Mouse (Mus musculus) heart, embryonic 15.5 days (tissue): ENCODE data around the gene Prl3d1. TPM values are rescaled to one million over a fixed set of nuclear protein-coding genes. Genes with fewer than 3 reads are reported as not detected.
"Not testable (repeated sequence)": the region's sequence is repeated elsewhere in the genome, so short reads cannot be mapped to it uniquely, and the experiment has no call there.

ENCODE experiments used
- ATAC-seq: fragments of 200-750 bp; cut with Nextera tagmentation; replicated peaks from 2 replicates; pipeline ENCODE4 v1.8.0; 2017; ENCODE audit warnings: low read depth, moderate TSS enrichment; ENCODE audit not compliant: insufficient number of reproducible peaks, insufficient read depth, low FRiP score
- H3K27ac ChIP-seq: fragments of 300-500 bp; sonication (generic); 2 replicates; pipeline ENCODE4 v1.5.1; 2015; ENCODE audit warnings: mild to moderate bottlenecking, inconsistent platforms
- H3K27me3 ChIP-seq: fragments of 300-500 bp; sonication (generic); 2 replicates; pipeline ENCODE4 v1.6.1; 2015; ENCODE audit warnings: inconsistent platforms
- H3K36me3 ChIP-seq: fragments of 300-500 bp; sonication (generic); 2 replicates; pipeline ENCODE4 v1.6.1; 2015; ENCODE audit warnings: mild to moderate bottlenecking, inconsistent platforms
- H3K4me1 ChIP-seq: fragments of 300-500 bp; sonication (generic); replicated peaks from 2 replicates; pipeline ENCODE4 v1.6.1; 2015; ENCODE audit warnings: inconsistent platforms
- H3K4me2 ChIP-seq: fragments of 300-500 bp; sonication (generic); 2 replicates; pipeline ENCODE4 v1.6.1; 2015; ENCODE audit warnings: inconsistent platforms, mild to moderate bottlenecking, moderate library complexity
- H3K4me3 ChIP-seq: fragments of 300-500 bp; sonication (generic); 2 replicates; pipeline ENCODE4 v1.5.1; 2015; ENCODE audit warnings: mild to moderate bottlenecking, inconsistent platforms
- H3K9ac ChIP-seq: fragments of 300-500 bp; sonication (generic); 2 replicates; pipeline ENCODE4 v1.6.1; 2015; ENCODE audit warnings: mild to moderate bottlenecking, inconsistent platforms
- H3K9me3 ChIP-seq: fragments of 300-500 bp; sonication (generic); replicated peaks from 2 replicates; pipeline ENCODE4 v1.6.1; 2016; ENCODE audit warnings: inconsistent platforms
- WGBS: fragments of 180-500 bp; shearing (Covaris S2); methylation state at CpG from one replicate; pipeline ENCODE4 v1.1.7; 2015; ENCODE audit warnings: mixed read lengths; 5-methylcytosine and 5-hydroxymethylcytosine counted together
- polyA plus RNA-seq: library from polyadenylated mRNA; unstranded; fragments of >200 nt; fragmentation: Nextera tagmentation; extraction: Ambion mirVana; gene quantifications from 2 replicates; pipeline ENCODE4 v1.2.1, GENCODE M21; 2015

Gene Prl3d1
- not detected in 2 replicates for polyA plus RNA-seq

DNA sequence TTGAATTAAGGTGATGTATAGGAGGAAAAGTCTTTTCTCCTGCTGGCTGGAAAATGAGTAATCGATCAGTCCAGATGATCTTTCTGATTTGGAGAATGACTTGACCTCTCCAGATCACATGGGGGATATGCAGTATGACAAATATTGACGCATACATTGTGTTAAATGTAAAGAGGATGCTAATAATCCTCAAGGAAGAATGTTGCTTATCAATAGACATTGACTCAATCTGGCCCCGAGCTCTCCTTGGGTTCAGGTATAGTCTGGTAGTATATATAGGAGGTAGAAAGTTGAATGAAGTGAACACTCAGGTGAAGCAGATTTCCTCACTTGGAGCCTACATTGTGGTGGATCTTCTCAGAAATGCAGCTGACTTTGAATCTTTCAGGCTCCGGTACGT, at the start of gene Prl3d1:
Prl3d1 (plus strand) TSS at position 301 of the 400 bp plus-strand sequence.
- not testable (repeated sequence) for H3K9ac ChIP-seq, ATAC-seq, H3K27me3 ChIP-seq, H3K4me1 ChIP-seq, H3K36me3 ChIP-seq, H3K9me3 ChIP-seq, H3K4me3 ChIP-seq, H3K27ac ChIP-seq, H3K4me2 ChIP-seq
- 80% methylated on average over 5 of the region's 5 CpGs for WGBS

DNA sequence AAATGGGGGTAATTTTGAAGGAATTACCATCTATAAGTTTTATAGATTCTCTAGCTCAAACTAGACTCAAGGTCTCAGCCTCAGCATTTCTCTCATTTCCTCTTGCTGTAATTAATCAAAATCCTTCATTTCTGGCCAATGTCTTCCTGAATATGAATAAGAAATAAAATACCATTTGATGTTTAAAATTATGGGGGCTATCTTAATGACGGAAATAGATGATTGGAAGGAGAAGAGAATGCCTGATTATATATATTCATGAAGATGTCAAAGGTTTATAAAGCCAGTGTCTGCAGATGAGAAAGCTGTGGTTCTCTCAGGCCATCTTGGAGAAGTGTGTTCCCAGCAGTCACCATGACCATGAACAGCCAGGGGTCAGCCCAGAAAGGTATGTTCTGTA, 36.7 kb upstream of the Prl3d1 start, which contains the start of gene Prl:
Prl (plus strand) TSS at position 301 of the 400 bp plus-strand sequence.
- no peaks in the 10 kb centered on the region for H3K4me1 ChIP-seq

DNA sequence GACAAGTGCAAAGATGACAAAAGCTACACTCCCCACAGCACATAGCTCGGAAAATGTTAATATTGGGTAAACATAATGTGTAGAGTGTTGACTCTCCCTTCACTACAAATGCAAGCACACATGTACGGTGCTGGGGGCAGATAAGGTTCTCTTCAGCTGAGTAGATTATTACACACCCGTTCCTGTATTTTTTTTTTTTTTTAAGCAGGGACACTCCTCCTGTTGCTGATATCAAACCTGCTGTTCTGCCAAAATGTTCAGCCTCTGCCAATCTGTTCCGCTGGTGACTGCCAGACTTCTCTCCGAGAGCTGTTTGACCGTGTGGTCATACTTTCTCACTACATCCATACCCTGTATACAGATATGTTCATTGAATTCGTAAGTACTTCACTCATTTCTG, 34.8 kb upstream of the Prl3d1 start:
- Histone ChIP-seq H3K27me3 (no peaks in the 10 kb centered on the region), H3K9me3 (no peaks in the 10 kb centered on the region), H3K36me3 (no peaks in the 10 kb centered on the region), H3K4me1 (no peaks in the 10 kb centered on the region), H3K9ac (no peak overlapping the region), H3K4me3 (no peak overlapping the region), H3K27ac (no peak overlapping the region), H3K4me2 (no peak overlapping the region)
- WGBS = 59% methylated on average over 7 of the region's 7 CpGs
- no peak for ATAC-seq

More for the DNA sequence above, 36.7 kb upstream of the Prl3d1 start, which contains the start of gene Prl:
- no peaks in the 10 kb centered on the region for H3K36me3 ChIP-seq
- no peaks in the 10 kb centered on the region for H3K27me3 ChIP-seq
- no peak within 1 kb of the TSS for H3K4me3 ChIP-seq
- H3K9me3 ChIP-seq = no peaks in the 10 kb centered on the region
- no peak within 1 kb of the TSS for H3K4me2 ChIP-seq
- ATAC-seq = no peak
- 86% methylated on average over 1 of the region's 1 CpGs for WGBS
- no peak within 1 kb of the TSS for H3K27ac ChIP-seq
- H3K9ac ChIP-seq = no peak within 1 kb of the TSS

DNA sequence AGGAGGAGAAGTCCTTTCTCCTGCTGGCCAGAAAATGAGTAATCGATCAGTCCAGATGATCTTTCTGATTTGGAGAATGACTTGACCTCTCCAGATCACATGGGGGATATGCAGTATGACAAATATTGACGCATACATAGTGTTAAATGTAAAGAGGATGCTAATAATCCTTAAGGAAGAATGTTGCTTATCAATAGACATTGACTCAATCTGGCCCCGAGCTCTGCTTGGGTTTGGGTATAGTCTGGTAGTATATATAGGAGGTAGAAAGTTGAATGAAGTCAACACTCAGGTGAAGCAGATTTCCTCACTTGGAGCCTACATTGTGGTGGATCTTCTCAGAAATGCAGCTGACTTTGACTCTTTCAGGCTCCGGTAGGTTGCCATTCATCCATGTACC, 27.4 kb downstream of the Prl3d1 start, which contains the start of gene Prl3d2:
Prl3d2 (plus strand) TSS at position 301 of the 400 bp plus-strand sequence.
- H3K4me2 ChIP-seq, H3K4me3 ChIP-seq, H3K27ac ChIP-seq, H3K9me3 ChIP-seq, H3K4me1 ChIP-seq, H3K27me3 ChIP-seq, H3K36me3 ChIP-seq, H3K9ac ChIP-seq, ATAC-seq: not testable (repeated sequence)
- WGBS = 90% methylated on average over 4 of the region's 4 CpGs

DNA sequence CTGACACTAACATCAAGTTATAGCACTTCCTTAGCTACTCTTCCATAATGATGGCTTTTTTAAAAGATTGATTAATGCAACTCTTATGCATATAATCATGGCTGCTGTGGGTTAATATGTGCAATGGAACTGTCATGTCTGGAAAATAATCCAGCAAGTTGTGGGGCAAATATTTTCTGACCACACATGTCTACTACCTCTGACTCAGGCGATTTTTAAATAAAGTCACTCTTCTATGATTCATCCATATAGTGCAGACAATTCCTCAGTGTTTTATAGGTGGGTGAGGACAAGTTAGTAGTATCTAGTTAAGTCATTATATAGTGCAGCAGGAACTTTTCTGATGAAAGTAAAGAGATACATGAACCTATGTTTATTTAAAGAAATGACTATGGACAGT, 54.3 kb downstream of the Prl3d1 start:
- no peak overlapping the region for H3K9ac ChIP-seq
- no peaks in the 10 kb centered on the region for H3K36me3 ChIP-seq
- ATAC-seq = no peak
- no peaks in the 10 kb centered on the region for H3K4me1 ChIP-seq
- 53% methylated on average over 1 of the region's 1 CpGs for WGBS
- H3K4me3 ChIP-seq = no peak overlapping the region
- no peaks in the 10 kb centered on the region for H3K9me3 ChIP-seq
- no peak overlapping the region for H3K4me2 ChIP-seq
- no peaks in the 10 kb centered on the region for H3K27me3 ChIP-seq
- no peak overlapping the region for H3K27ac ChIP-seq

Other genes starting within 250 kb of the Prl3d1 start
- not detected in 2 replicates for gene Prl, start 36.6 kb upstream of the Prl3d1 start, polyA plus RNA-seq
- not detected in 2 replicates for gene Prl3d2, start 27.5 kb downstream of the Prl3d1 start, polyA plus RNA-seq
- gene Prl3d3, start 62.6 kb downstream of the Prl3d1 start, polyA plus RNA-seq = not detected in 2 replicates
- not detected in 2 replicates for gene Prl3c1, start 102.5 kb downstream of the Prl3d1 start, polyA plus RNA-seq
- gene Prl3b1, start 147.7 kb downstream of the Prl3d1 start, polyA plus RNA-seq = not detected in 2 replicates
- not detected in 2 replicates for gene Prl3a1, start 165.2 kb downstream of the Prl3d1 start, polyA plus RNA-seq
- not detected in 2 replicates for gene Prl6a1, start 218.4 kb downstream of the Prl3d1 start, polyA plus RNA-seq